Mouse (Mus musculus) liver, embryonic 11.5 days (tissue): ENCODE data around the gene Pacrg. TPM values are rescaled to one million over a fixed set of nuclear protein-coding genes. Genes with fewer than 3 reads are reported as not detected.

Experiments
- ATAC-seq: fragments of 200-750 bp; cut with Nextera tagmentation; replicated peaks from 2 replicates; pipeline ENCODE4 v1.8.0; 2017; ENCODE audit warnings: moderate number of reproducible peaks, mild to moderate bottlenecking, moderate TSS enrichment, moderate library complexity; ENCODE audit not compliant: low FRiP score
- DNase-seq: peaks from one replicate; pipeline ENCODE4 v3.0.0-alpha.2; 2017; ENCODE audit warnings: low spot score
- H3K27ac ChIP-seq: fragments of 300-500 bp; sonication (generic); 2 replicates; pipeline ENCODE4 v1.5.1; 2014; ENCODE audit warnings: mild to moderate bottlenecking, low read depth, low read length, control low read depth
- H3K27me3 ChIP-seq: fragments of 300-500 bp; sonication (generic); replicated peaks from 2 replicates; pipeline ENCODE4 v1.6.1; 2014; ENCODE audit warnings: low read length, mixed read lengths; ENCODE audit not compliant: control insufficient read depth, insufficient read depth
- H3K36me3 ChIP-seq: fragments of 300-500 bp; sonication (generic); 2 replicates; pipeline ENCODE4 v1.6.1; 2014; ENCODE audit warnings: mild to moderate bottlenecking, low read length, moderate library complexity, mixed read lengths; ENCODE audit not compliant: control insufficient read depth, insufficient read depth
- H3K4me1 ChIP-seq: fragments of 300-500 bp; sonication (generic); replicated peaks from 2 replicates; pipeline ENCODE4 v1.6.1; 2014; ENCODE audit warnings: low read length, mixed read lengths; ENCODE audit not compliant: control insufficient read depth, insufficient read depth
- H3K4me2 ChIP-seq: fragments of 300-500 bp; sonication (generic); 2 replicates; pipeline ENCODE4 v1.6.1; 2014; ENCODE audit warnings: mild to moderate bottlenecking, control low read depth, moderate library complexity
- H3K4me3 ChIP-seq: fragments of 300-500 bp; sonication (generic); 2 replicates; pipeline ENCODE4 v1.5.1; 2014; ENCODE audit warnings: low read depth, low read length, control low read depth
- H3K9ac ChIP-seq: fragments of 300-500 bp; sonication (generic); 2 replicates; pipeline ENCODE4 v1.6.1; 2014; ENCODE audit warnings: low read depth, low read length, control low read depth
- H3K9me3 ChIP-seq: fragments of 300-500 bp; sonication (generic); 2 replicates; pipeline ENCODE4 v1.6.1; 2016; ENCODE audit warnings: low read length, inconsistent platforms, mixed read lengths; ENCODE audit not compliant: control insufficient read depth
- WGBS: fragments of 180-500 bp; shearing (Covaris S2); extraction: QIAGEN DNeasy Blood & Tissue Kit; methylation state at CpG from one replicate; pipeline ENCODE4 v1.1.7; 2014; 5-methylcytosine and 5-hydroxymethylcytosine counted together
- polyA plus RNA-seq: library from polyadenylated mRNA; unstranded; fragments of >200 nt; fragmentation: Nextera tagmentation; extraction: Ambion mirVana; gene quantifications from 2 replicates; pipeline ENCODE4 v1.2.1, GENCODE M21; 2014

Gene Pacrg
- polyA plus RNA-seq, 1 experiment from 2014 or later = 0.41 TPM

DNA sequence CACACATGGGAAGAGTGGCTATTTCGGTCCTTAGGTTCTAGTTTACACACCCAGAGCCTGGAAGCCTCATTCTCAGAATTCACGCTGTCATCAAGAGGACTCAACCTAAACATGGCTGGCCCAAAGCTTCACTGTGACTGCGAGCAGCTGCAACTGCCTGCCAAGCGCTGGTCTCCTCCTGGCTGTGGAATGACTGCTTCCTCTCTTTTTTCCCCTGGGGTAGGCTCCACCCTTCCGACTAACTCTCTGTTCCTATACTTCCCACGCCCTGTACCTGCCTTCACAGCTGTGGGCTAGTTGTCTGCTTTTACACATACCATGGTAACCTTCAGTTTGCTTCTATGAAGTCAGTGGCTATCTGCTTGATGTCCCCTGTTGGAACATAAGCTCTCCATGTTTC, 453.6 kb downstream of the Pacrg start:
- Histone ChIP-seq H3K9ac (no peak overlapping the region), H3K4me2 (no peak overlapping the region), H3K9me3 (no peaks in the 10 kb centered on the region), H3K4me1 (no peaks in the 10 kb centered on the region), H3K27me3 (no peaks in the 10 kb centered on the region), H3K36me3 (no peaks in the 10 kb centered on the region), H3K4me3 (no peak overlapping the region), H3K27ac (no peak overlapping the region)
- WGBS = 65% methylated on average over 6 of the region's 6 CpGs
- DNase-seq = no peak
- ATAC-seq = no peak

DNA sequence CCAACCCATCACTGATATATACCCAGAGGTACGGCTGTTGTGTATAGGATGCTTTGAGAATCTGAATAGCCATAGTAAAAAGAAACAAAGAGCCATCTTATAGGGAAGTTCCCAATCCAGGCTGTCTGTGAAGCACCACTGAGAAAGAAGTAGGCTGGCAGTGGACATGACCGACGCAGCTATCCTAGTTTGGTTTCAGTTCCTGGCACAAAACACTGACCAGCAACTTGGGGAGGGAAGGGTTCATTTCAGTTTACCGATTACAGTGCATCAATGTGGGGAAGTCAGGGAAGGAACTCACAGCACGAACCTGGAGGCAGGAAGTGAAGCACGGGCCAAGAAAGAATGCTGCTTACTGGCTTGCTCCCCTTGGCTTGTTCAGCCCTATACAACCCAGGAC, 456.7 kb downstream of the Pacrg start:
- Histone ChIP-seq H3K9ac (no peak overlapping the region), H3K9me3 (no peaks in the 10 kb centered on the region), H3K27ac (no peak overlapping the region), H3K27me3 (no peaks in the 10 kb centered on the region), H3K4me3 (no peak overlapping the region), H3K36me3 (no peaks in the 10 kb centered on the region), H3K4me1 (no peaks in the 10 kb centered on the region; the same call in 1 of the 2 replicates), H3K4me2 (no peak overlapping the region)
- DNase-seq (no peak), ATAC-seq (no peak)
- 68% methylated on average over 6 of the region's 6 CpGs for WGBS

DNA sequence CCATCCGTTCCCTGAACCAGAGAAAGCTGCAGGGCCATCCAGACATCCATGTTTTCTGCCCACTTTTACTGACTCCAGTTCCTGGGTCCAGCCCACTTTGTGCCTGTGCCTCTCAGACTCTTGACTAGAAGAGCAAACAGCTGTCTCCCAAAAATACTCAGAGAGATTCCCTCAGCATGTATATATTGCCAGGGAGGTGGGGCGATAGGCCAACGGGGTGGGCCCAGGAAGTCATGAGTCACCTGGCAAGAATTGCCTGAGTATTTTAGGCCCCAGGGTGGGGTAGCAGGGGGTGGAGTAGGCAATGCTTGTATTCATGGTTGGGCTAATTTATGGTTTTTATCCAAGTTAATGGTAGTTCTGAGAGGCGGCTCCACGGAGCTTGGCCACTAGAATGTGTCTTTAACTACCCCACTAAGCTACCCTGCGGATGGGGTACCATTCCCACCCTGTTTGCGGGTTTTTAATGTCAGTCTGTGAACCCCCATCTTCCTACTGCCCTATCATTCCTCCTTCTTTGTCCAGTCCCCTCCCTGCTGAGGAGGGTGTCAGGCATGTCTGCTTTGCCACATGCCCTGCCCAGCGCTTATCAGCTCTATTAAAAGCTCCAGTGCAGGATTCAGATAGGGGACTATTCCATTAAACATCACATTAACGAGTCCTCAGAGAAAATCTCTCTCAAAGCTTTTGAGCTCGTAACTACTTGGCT, 461.5 kb downstream of the Pacrg start:
- no peak for DNase-seq
- ATAC-seq = no peak
- no peaks in the 10 kb centered on the region for H3K27me3 ChIP-seq
- H3K27ac ChIP-seq = no peak overlapping the region
- H3K9me3 ChIP-seq = no peaks in the 10 kb centered on the region
- no peak overlapping the region for H3K9ac ChIP-seq
- no peaks in the 10 kb centered on the region; the same call in 1 of the 2 replicates for H3K4me1 ChIP-seq
- WGBS = 80% methylated on average over 10 of the region's 10 CpGs
- no peak overlapping the region for H3K4me3 ChIP-seq
- H3K36me3 ChIP-seq = no peaks in the 10 kb centered on the region
- no peak overlapping the region for H3K4me2 ChIP-seq

DNA sequence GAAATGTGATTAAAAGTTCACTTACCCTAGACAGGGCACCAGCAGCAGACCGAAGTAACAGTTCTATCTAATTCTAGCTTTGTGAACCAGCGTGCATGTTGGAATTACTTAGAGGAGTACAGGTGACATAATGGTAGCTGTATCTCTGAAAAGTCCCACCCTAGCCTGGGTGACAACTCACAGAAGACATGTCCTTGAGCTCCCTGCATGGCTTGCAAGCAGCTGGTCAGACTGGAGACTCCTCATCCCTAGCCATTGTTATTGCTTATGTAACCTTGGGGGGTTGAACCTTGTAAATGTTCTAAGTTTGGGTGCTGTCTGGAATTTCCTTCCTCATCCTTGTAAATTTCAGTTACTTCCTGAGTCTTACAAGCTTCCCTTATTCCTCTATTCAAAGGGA, 462.5 kb downstream of the Pacrg start:
- WGBS = 85% methylated on average over 2 of the region's 2 CpGs
- H3K27ac ChIP-seq = no peak overlapping the region
- H3K36me3 ChIP-seq = no peaks in the 10 kb centered on the region
- H3K4me1 ChIP-seq = no peaks in the 10 kb centered on the region; the same call in 1 of the 2 replicates
- H3K4me2 ChIP-seq = no peak overlapping the region
- H3K9ac ChIP-seq = no peak overlapping the region
- ATAC-seq = no peak
- no peaks in the 10 kb centered on the region for H3K27me3 ChIP-seq
- H3K4me3 ChIP-seq = no peak overlapping the region
- DNase-seq = no peak
- H3K9me3 ChIP-seq = no peaks in the 10 kb centered on the region

DNA sequence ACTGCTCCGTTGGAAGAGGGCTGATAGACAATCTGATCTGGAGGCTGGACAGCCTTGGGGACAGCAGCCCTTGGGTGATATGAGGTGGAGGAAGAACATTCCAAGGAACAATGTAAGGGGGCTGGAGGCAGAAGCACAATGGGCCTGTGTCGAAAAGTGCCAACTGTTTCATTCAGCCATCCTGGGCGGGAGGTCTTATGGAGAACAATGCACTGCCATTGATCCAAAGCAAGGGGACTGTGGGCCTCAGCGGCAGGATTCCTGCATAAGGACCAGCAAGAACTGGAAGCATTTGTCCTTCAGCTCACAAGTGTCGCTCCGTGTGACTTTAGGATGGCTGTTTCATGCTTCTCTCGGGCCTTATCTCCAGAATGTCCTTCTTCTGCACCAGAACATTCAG, 465.8 kb downstream of the Pacrg start:
- no peak for ATAC-seq
- DNase-seq = no peak
- no peaks in the 10 kb centered on the region for H3K27me3 ChIP-seq
- H3K4me1 ChIP-seq = peaks cover 3% of the 10 kb centered on the region
- no peak overlapping the region for H3K4me2 ChIP-seq
- H3K36me3 ChIP-seq = no peaks in the 10 kb centered on the region
- H3K9me3 ChIP-seq = no peaks in the 10 kb centered on the region
- no peak overlapping the region for H3K4me3 ChIP-seq
- WGBS = 72% methylated on average over 7 of the region's 7 CpGs
- H3K9ac ChIP-seq = no peak overlapping the region
- no peak overlapping the region for H3K27ac ChIP-seq

DNA sequence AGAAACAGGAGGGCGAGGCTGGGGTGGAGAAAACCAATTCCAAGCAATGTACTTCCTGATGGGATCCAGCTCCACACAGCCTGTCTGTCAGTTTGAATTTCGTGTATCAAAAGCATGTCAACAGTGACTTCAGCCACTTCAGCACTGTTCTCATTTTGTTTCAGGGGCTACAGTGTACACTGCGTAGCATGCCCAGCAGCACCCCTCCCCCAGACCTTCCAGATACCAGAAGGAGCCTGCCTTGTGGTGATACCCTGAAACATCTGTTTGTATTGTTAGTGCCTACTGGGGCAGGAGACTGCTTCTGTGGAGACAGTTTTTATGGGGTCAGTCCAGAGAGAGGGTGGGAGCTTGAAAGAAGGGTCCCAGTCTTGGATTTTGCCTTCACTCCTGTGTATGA, 466.4 kb downstream of the Pacrg start:
- no peak for ATAC-seq
- no peak overlapping the region for H3K27ac ChIP-seq
- no peak overlapping the region for H3K9ac ChIP-seq
- H3K9me3 ChIP-seq = no peaks in the 10 kb centered on the region
- no peak for DNase-seq
- no peak overlapping the region for H3K4me2 ChIP-seq
- H3K4me3 ChIP-seq = no peak overlapping the region
- H3K4me1 ChIP-seq = peaks cover 3% of the 10 kb centered on the region
- no peaks in the 10 kb centered on the region for H3K27me3 ChIP-seq
- no peaks in the 10 kb centered on the region for H3K36me3 ChIP-seq
- 61% methylated on average over 3 of the region's 3 CpGs for WGBS

DNA sequence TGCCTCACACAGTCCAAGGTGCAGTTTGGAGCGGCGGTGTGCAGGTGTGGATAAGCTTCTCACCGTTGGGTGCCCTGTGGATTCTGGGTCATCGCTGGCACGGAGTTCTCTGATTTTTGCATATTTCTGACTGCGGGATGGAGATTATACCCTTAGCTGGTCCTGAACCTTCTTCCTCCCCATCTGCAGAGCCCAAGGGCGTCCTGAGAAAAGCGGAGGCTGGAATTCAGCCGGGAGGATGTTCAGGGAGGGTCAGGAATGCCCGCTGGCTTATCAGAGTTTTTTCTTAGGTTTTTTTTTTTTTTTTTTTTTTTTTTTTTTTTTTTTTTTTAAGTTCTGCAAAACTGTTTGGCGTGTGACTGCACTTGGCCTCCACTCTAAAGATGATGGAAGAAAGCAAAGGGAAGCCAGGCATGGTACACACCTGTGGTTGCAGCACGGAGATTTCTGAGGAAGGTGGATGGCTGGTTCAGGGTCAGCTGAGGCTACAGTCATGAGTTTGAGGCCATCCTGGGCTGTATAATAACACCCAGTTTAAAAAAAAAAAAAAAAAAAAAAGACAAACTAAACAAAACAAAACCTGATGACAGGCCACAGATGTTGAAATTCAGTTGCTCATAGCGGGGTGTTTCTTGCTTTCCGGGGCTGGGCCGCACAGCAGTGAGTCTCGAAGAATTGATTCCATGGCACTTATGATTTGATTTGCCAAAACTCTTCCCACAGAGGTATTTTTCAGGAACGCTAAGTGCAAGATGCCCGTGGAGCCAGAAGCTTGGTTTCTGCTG, 467.9 kb downstream of the Pacrg start:
- H3K4me3 ChIP-seq = no peak overlapping the region
- H3K9ac ChIP-seq = no peak overlapping the region
- DNase-seq (no peak), ATAC-seq (no peak)
- H3K4me2 ChIP-seq = no peak overlapping the region
- WGBS = 59% methylated on average over 18 of the region's 18 CpGs
- H3K27ac ChIP-seq = no peak overlapping the region
- H3K36me3 ChIP-seq = no peaks in the 10 kb centered on the region
- no peaks in the 10 kb centered on the region for H3K27me3 ChIP-seq
- H3K9me3 ChIP-seq = no peaks in the 10 kb centered on the region
- peaks cover 6% of the 10 kb centered on the region; the same call in 1 of the 2 replicates for H3K4me1 ChIP-seq

DNA sequence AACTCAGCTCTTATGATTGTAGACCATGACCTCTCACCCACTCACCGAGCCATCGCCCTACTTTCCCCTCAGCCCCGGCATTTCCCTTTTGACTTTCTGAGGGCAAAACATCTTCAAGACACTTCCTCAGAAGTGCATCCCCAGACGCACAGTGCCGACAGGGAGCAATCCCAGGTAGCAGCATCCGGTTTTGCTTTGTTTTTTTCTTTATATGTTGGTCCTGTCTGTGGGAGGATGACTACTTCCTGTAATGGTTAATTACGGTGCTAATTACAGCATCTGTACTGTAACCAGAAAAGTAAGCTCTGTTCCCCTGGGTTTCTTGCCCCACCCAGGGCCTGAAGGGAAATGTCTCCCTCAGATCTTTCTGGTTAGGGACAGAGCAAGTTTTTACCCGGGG, 468.6 kb downstream of the Pacrg start:
- DNase-seq = no peak
- no peaks in the 10 kb centered on the region for H3K27me3 ChIP-seq
- no peak overlapping the region for H3K4me2 ChIP-seq
- ATAC-seq = no peak
- peaks cover 6% of the 10 kb centered on the region; the same call in 1 of the 2 replicates for H3K4me1 ChIP-seq
- no peaks in the 10 kb centered on the region for H3K36me3 ChIP-seq
- no peak overlapping the region for H3K4me3 ChIP-seq
- H3K27ac ChIP-seq = no peak overlapping the region
- no peak overlapping the region for H3K9ac ChIP-seq
- 64% methylated on average over 8 of the region's 8 CpGs for WGBS
- H3K9me3 ChIP-seq = no peaks in the 10 kb centered on the region
